Mouse (Mus musculus) central nervous system, embryonic 14 days (tissue): ENCODE results near the gene Ces3a. TPM values are rescaled to one million over a fixed set of nuclear protein-coding genes. Genes with fewer than 3 reads are reported as not detected.

ENCODE experiments used
- polyA plus RNA-seq: library from polyadenylated mRNA; depleted of rRNA; stranded (reverse); fragments of >200 nt; gene quantifications from 2 replicates; pipeline ENCODE4 v1.2.3, GENCODE M21; 2012; rRNA removed

Ces3a gene
- not detected in 2 replicates for polyA plus RNA-seq

DNA sequence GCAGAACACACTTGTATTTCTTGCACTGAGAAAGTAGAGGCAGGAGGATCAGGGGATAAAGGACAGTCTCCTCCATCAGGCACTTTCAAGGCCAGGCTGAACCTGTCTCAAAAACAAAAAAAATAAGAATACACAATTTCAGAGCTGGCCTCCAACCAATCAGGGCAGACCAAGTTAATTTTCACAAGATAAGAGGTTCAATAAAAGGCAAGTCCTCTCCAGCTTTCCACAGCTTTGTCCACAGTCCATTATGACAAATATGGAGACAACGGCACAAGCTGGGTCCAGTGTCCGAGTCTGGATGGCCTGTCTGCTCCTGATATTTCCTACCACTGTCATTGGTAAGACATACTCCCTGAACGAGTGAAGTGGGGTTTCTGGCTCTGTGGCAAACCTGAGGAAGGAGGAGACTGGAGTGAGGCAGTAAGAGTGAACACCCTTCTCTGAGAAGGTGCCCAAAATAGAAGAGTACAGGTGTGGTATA, at the start of gene Ces3a:
Gene Ces3a, plus strand, starts transcription at position 231 of the 484 bp plus-strand sequence.

DNA sequence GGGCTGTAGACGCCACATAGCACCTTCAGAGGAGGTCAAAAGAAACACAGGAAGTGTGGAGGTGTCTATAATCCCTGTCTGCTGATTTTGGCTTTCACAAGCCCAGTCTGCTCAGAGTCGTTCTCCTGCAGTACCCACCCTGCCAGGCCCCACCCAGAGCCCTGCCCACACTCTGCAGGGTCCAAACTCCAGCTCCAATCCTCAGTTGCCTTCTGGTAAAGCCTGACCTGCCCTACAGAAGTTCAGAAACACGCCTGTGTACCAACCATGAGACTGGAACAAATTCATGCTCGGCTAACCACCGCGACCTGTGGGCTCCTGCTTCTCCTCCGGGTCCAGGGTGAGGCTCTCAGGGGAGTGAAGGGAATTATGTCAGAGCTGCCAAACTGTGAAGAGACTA, 47.8 kb upstream of the Ces3a start, which contains the start of gene Ces2h:
Gene Ces2h, plus strand, starts transcription at position 268 of the 400 bp plus-strand sequence.

DNA sequence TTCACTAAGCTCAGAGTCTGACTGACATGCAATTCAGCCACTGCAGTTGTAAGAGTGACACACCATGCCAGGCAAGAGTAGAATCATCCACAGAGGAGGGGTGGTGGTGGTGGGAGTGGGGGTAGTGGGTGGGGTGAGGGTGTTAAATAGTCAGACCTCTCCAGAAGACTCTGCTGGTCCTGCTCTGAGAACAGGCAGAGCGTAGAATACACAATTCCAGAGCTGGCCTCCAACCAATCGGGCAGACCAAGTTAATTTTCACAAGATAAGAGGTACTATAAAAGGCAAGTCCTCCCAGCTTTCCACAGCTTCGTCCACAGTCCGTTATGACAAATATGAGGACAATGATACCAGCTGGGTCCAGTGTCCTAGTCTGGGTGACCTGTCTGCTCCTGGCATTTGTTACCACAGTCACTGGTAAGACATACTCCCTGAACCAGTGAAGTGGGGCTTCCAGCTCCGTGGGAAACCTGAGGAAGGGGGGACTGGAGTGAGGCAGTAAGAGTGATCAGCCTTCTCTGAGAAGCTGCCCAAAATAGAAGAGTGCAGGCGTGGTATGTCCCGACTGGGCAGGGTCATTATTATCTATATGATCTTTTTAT, 35.1 kb downstream of the Ces3a start, which contains the start of gene Ces3b:
Gene Ces3b, plus strand, starts transcription at position 305 of the 602 bp plus-strand sequence.

Other genes with a start within 250 kb of the Ces3a start
- gene Ces2b, start 217.0 kb upstream of the Ces3a start, polyA plus RNA-seq: 0.25 and 0.34 TPM in 2 replicates
- gene Ces2c, start 201.5 kb upstream of the Ces3a start, polyA plus RNA-seq: not detected in 2 replicates
- 0.04 TPM in 1 of 2 replicates, not detected in the other for gene Ces2e, start 122.3 kb upstream of the Ces3a start, polyA plus RNA-seq
- 0.03 TPM in 1 of 2 replicates, not detected in the other for gene Ces2f, start 101.2 kb upstream of the Ces3a start, polyA plus RNA-seq
- 0.02 and 0.16 TPM in 2 replicates for gene Ces2g, start 86.9 kb upstream of the Ces3a start, polyA plus RNA-seq
- gene Ces2h, start 47.7 kb upstream of the Ces3a start, polyA plus RNA-seq: not detected in 2 replicates
- not detected in 2 replicates for gene Ces3b, start 35.2 kb downstream of the Ces3a start, polyA plus RNA-seq
- 0.05 TPM in 1 of 2 replicates, not detected in the other for gene Ces4a, start 83.2 kb downstream of the Ces3a start, polyA plus RNA-seq
- 25.0 and 35.6 TPM in 2 replicates for gene Cbfb, start 122.1 kb downstream of the Ces3a start, polyA plus RNA-seq
- gene D230025D16Rik, start 176.5 kb downstream of the Ces3a start, polyA plus RNA-seq: 29.8 and 31.5 TPM in 2 replicates
- 6.7 and 13.8 TPM in 2 replicates for gene B3gnt9, start 206.6 kb downstream of the Ces3a start, polyA plus RNA-seq
- gene Tradd, start 216.0 kb downstream of the Ces3a start, polyA plus RNA-seq: 8.9 and 10.0 TPM in 2 replicates
- gene Fbxl8, start 216.0 kb downstream of the Ces3a start, polyA plus RNA-seq: 0.97 and 1.5 TPM in 2 replicates
- 0.53 and 0.60 TPM in 2 replicates for gene Hsf4, start 221.2 kb downstream of the Ces3a start, polyA plus RNA-seq
- 1.5 and 2.1 TPM in 2 replicates for gene Nol3, start 227.5 kb downstream of the Ces3a start, polyA plus RNA-seq
- gene 4931428F04Rik, start 241.3 kb downstream of the Ces3a start, polyA plus RNA-seq: 154 and 165 TPM in 2 replicates
- gene Exoc3l, start 247.5 kb downstream of the Ces3a start, polyA plus RNA-seq: 12.5 and 15.1 TPM in 2 replicates
- 105 and 107 TPM in 2 replicates for gene E2f4, start 249.1 kb downstream of the Ces3a start, polyA plus RNA-seq